Mouse (Mus musculus) embryonic facial prominence, embryonic 12.5 days (tissue): ENCODE data around the gene Dhrs9. TPM values are rescaled to one million over a fixed set of nuclear protein-coding genes. Genes with fewer than 3 reads are reported as not detected.

ENCODE experiments used
- ATAC-seq: fragments of 200-750 bp; cut with Nextera tagmentation; 2 replicates; pipeline ENCODE4 v1.8.0; 2017; ENCODE audit not compliant: insufficient number of reproducible peaks, insufficient read depth, low FRiP score, low TSS enrichment
- H3K27ac ChIP-seq: fragments of 300-500 bp; sonication (generic); 2 replicates; pipeline ENCODE4 v1.5.1; 2016; ENCODE audit warnings: mild to moderate bottlenecking
- H3K27me3 ChIP-seq: fragments of 300-500 bp; sonication (generic); 2 replicates; pipeline ENCODE4 v1.6.1; 2016; ENCODE audit warnings: mild to moderate bottlenecking, moderate library complexity
- H3K36me3 ChIP-seq: fragments of 300-500 bp; sonication (generic); 2 replicates; pipeline ENCODE4 v1.6.1; 2016; ENCODE audit warnings: mild to moderate bottlenecking
- H3K4me1 ChIP-seq: fragments of 300-500 bp; sonication (generic); 2 replicates; pipeline ENCODE4 v1.6.1; 2016
- H3K4me2 ChIP-seq: fragments of 300-500 bp; sonication (generic); replicated peaks from 2 replicates; pipeline ENCODE4 v1.6.1; 2016; ENCODE audit warnings: mild to moderate bottlenecking, moderate library complexity
- H3K4me3 ChIP-seq: fragments of 300-500 bp; sonication (generic); 2 replicates; pipeline ENCODE4 v1.5.1; 2016; ENCODE audit warnings: mild to moderate bottlenecking
- H3K9ac ChIP-seq: fragments of 300-500 bp; sonication (generic); 2 replicates; pipeline ENCODE4 v1.6.1; 2016; ENCODE audit warnings: mild to moderate bottlenecking, moderate library complexity
- H3K9me3 ChIP-seq: fragments of 300-500 bp; sonication (generic); 2 replicates; pipeline ENCODE4 v1.6.1; 2016; ENCODE audit warnings: mild to moderate bottlenecking, moderate library complexity
- WGBS: fragments of 180-500 bp; shearing (Covaris S2); methylation state at CpG from one replicate; pipeline ENCODE4 v1.1.7; 2016; 5-methylcytosine and 5-hydroxymethylcytosine counted together
- polyA plus RNA-seq: library from polyadenylated mRNA; unstranded; fragments of >200 nt; fragmentation: Nextera tagmentation; extraction: Ambion mirVana; gene quantifications from 2 replicates; pipeline ENCODE4 v1.2.1, GENCODE M21; 2016

Dhrs9 gene
- polyA plus RNA-seq, 1 experiment from 2014 or later: not detected

DNA sequence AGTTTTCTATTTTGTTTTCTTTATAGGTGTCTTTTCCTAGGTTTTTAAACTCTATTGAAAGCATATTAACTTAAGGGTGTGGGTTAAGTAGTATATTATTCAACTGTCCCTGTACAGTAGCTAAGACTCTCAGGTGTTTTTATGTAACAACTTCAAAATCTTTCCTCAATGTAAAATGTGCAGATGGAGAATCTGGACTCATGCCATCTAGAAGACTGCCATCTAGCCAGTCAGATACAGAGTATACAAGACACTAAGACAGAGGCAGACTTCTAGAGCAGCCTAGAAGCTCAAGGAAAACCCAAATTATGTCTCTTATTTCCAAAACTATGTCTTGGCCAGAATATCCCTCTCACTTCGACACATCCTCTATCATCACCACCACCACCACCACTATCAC, 45.8 kb downstream of the Dhrs9 start:
- no peak overlapping the region for H3K27ac ChIP-seq
- H3K4me3 ChIP-seq: no peak overlapping the region
- WGBS: 86% methylated on average over 1 of the region's 1 CpGs
- H3K4me2 ChIP-seq: no peak overlapping the region
- no peaks in the 10 kb centered on the region for H3K27me3 ChIP-seq
- H3K4me1 ChIP-seq: no peaks in the 10 kb centered on the region
- no peaks in the 10 kb centered on the region for H3K36me3 ChIP-seq
- no peak for ATAC-seq
- H3K9ac ChIP-seq: no peak overlapping the region
- H3K9me3 ChIP-seq: no peaks in the 10 kb centered on the region

GRCm38 (mm10) chr2:69427141-69427540, 46.9 kb downstream of the Dhrs9 start:
- ATAC-seq: no peak
- H3K4me1 ChIP-seq: no peaks in the 10 kb centered on the region
- H3K27me3 ChIP-seq: no peaks in the 10 kb centered on the region
- no peaks in the 10 kb centered on the region for H3K9me3 ChIP-seq
- WGBS: 87% methylated on average over 10 of the region's 10 CpGs
- H3K9ac ChIP-seq: no peak overlapping the region
- no peak overlapping the region for H3K4me3 ChIP-seq
- H3K36me3 ChIP-seq: no peaks in the 10 kb centered on the region
- no peak overlapping the region for H3K4me2 ChIP-seq
- H3K27ac ChIP-seq: no peak overlapping the region

DNA sequence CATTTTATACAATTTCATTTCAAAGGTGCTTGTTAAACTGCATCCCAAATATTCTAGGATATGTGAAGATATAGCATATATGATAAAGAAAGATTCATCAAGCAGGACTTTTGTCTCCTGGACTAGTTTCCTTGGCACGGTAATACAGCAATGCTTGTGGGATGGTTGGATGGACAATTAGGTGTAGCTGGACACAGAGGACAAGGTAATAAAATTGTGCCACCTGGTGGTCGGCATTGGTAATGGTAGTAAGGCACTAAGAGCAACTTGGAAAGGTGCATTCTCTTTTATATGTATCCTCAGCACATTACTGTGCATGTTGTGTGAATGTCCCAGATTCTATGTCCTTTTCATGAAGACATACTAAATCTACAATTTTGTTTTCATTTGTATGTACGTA, 47.9 kb downstream of the Dhrs9 start:
- Histone ChIP-seq H3K4me1 (no peaks in the 10 kb centered on the region), H3K9ac (no peak overlapping the region), H3K9me3 (no peaks in the 10 kb centered on the region), H3K27ac (no peak overlapping the region), H3K27me3 (no peaks in the 10 kb centered on the region), H3K4me2 (no peak overlapping the region), H3K36me3 (no peaks in the 10 kb centered on the region), H3K4me3 (no peak overlapping the region)
- ATAC-seq: no peak
- 33% methylated on average over 3 of the region's 3 CpGs for whole genome bisulfite sequencing

GRCm38 (mm10) chr2:69441656-69442055, 61.4 kb downstream of the Dhrs9 start:
- Histone ChIP-seq H3K27ac (no peak overlapping the region), H3K36me3 (no peaks in the 10 kb centered on the region), H3K4me2 (no peak overlapping the region), H3K4me3 (no peak overlapping the region), H3K27me3 (no peaks in the 10 kb centered on the region), H3K9me3 (no peaks in the 10 kb centered on the region), H3K9ac (no peak overlapping the region), H3K4me1 (no peaks in the 10 kb centered on the region)
- ATAC-seq: no peak
- WGBS: 57% methylated on average over 3 of the region's 3 CpGs

GRCm38 (mm10) chr2:69445896-69446472, 65.7 kb downstream of the Dhrs9 start:
- 71% methylated on average over 4 of the region's 4 CpGs for WGBS

GRCm38 (mm10) chr2:69448581-69448980, 68.3 kb downstream of the Dhrs9 start:
- 84% methylated on average over 4 of the region's 4 CpGs for WGBS
- H3K9ac ChIP-seq: no peak overlapping the region

More at GRCm38 (mm10) chr2:69445896-69446472, 65.7 kb downstream of the Dhrs9 start:
- H3K9me3 ChIP-seq: no peaks in the 10 kb centered on the region
- H3K4me3 ChIP-seq: no peak overlapping the region
- H3K4me1 ChIP-seq: no peaks in the 10 kb centered on the region
- no peaks in the 10 kb centered on the region for H3K27me3 ChIP-seq
- no peaks in the 10 kb centered on the region for H3K36me3 ChIP-seq
- no peak for ATAC-seq
- no peak overlapping the region for H3K4me2 ChIP-seq
- no peak overlapping the region for H3K9ac ChIP-seq
- H3K27ac ChIP-seq: no peak overlapping the region

GRCm38 (mm10) chr2:69451128-69451527, 70.9 kb downstream of the Dhrs9 start:
- 90% methylated on average over 5 of the region's 5 CpGs for WGBS
- no peak for ATAC-seq
- no peaks in the 10 kb centered on the region for H3K27me3 ChIP-seq

More at GRCm38 (mm10) chr2:69448581-69448980, 68.3 kb downstream of the Dhrs9 start:
- ATAC-seq: no peak
- Histone ChIP-seq H3K4me1 (no peaks in the 10 kb centered on the region), H3K4me2 (no peak overlapping the region), H3K36me3 (no peaks in the 10 kb centered on the region), H3K9me3 (no peaks in the 10 kb centered on the region), H3K27ac (no peak overlapping the region), H3K4me3 (no peak overlapping the region), H3K27me3 (no peaks in the 10 kb centered on the region)

More at GRCm38 (mm10) chr2:69451128-69451527, 70.9 kb downstream of the Dhrs9 start:
- H3K4me3 ChIP-seq: no peak overlapping the region
- no peaks in the 10 kb centered on the region for H3K9me3 ChIP-seq
- H3K9ac ChIP-seq: no peak overlapping the region
- no peak overlapping the region for H3K27ac ChIP-seq
- H3K36me3 ChIP-seq: no peaks in the 10 kb centered on the region
- no peaks in the 10 kb centered on the region for H3K4me1 ChIP-seq
- H3K4me2 ChIP-seq: no peak overlapping the region

Other genes starting within 250 kb of the Dhrs9 start
- gene Nostrin, start 244.6 kb upstream of the Dhrs9 start, polyA plus RNA-seq: 0.45 and 0.65 TPM in 2 replicates
- gene Spc25, start 174.3 kb upstream of the Dhrs9 start, polyA plus RNA-seq: 167 and 175 TPM in 2 replicates
- gene G6pc2, start 169.4 kb upstream of the Dhrs9 start, polyA plus RNA-seq: 0.10 TPM in 1 of 2 replicates, not detected in the other
- gene Abcb11, start 37.8 kb upstream of the Dhrs9 start, polyA plus RNA-seq: not detected in 2 replicates
- 1.0 and 1.3 TPM in 2 replicates for gene Lrp2, start 205.6 kb downstream of the Dhrs9 start, polyA plus RNA-seq